Mouse (Mus musculus) forebrain, embryonic 16.5 days (tissue): Measurements from ENCODE around the gene Hoxa9. TPM values are rescaled to one million over a fixed set of nuclear protein-coding genes. Genes with fewer than 3 reads are reported as not detected.

Source experiments
- ATAC-seq: fragments of 200-750 bp; cut with Nextera tagmentation; 2 replicates; pipeline ENCODE4 v1.8.0; 2017; ENCODE audit warnings: mild to moderate bottlenecking, moderate library complexity
- H3K27ac ChIP-seq: fragments of 300-500 bp; sonication (generic); 2 replicates; pipeline ENCODE4 v1.5.1; 2014; ENCODE audit warnings: low read length, control low read depth
- H3K27me3 ChIP-seq: fragments of 300-500 bp; sonication (generic); replicated peaks from 2 replicates; pipeline ENCODE4 v1.6.1; 2014; ENCODE audit warnings: low read length; ENCODE audit not compliant: control insufficient read depth, insufficient read depth
- H3K36me3 ChIP-seq: fragments of 300-500 bp; sonication (generic); 2 replicates; pipeline ENCODE4 v1.6.1; 2014; ENCODE audit not compliant: control insufficient read depth, insufficient read depth
- H3K4me1 ChIP-seq: fragments of 300-500 bp; sonication (generic); replicated peaks from 2 replicates; pipeline ENCODE4 v1.6.1; 2014; ENCODE audit warnings: low read length; ENCODE audit not compliant: control insufficient read depth, insufficient read depth
- H3K4me2 ChIP-seq: fragments of 300-500 bp; sonication (generic); 2 replicates; pipeline ENCODE4 v1.6.1; 2014; ENCODE audit warnings: mild to moderate bottlenecking, low read length, control low read depth
- H3K4me3 ChIP-seq: fragments of 300-500 bp; sonication (generic); replicated peaks from 2 replicates; pipeline ENCODE4 v1.5.1; 2014; ENCODE audit warnings: mild to moderate bottlenecking, low read length, control low read depth
- H3K9ac ChIP-seq: fragments of 300-500 bp; sonication (generic); replicated peaks from 2 replicates; pipeline ENCODE4 v1.6.1; 2014; ENCODE audit warnings: low read depth, low read length, control low read depth
- H3K9me3 ChIP-seq: fragments of 300-500 bp; sonication (generic); 2 replicates; pipeline ENCODE4 v1.6.1; 2016; ENCODE audit warnings: low read length; ENCODE audit not compliant: control insufficient read depth
- WGBS: fragments of 180-500 bp; shearing (Covaris S2); extraction: QIAGEN DNeasy Blood & Tissue Kit; methylation state at CpG from one replicate; pipeline ENCODE4 v1.1.7; 2014; 5-methylcytosine and 5-hydroxymethylcytosine counted together
- polyA plus RNA-seq: library from polyadenylated mRNA; unstranded; fragments of >200 nt; fragmentation: Nextera tagmentation; extraction: Ambion mirVana; gene quantifications from 2 replicates; pipeline ENCODE4 v1.2.1, GENCODE M21; 2015

The Hoxa9 gene
- polyA plus RNA-seq: 0.30 TPM in 1 of 2 replicates, not detected in the other

DNA sequence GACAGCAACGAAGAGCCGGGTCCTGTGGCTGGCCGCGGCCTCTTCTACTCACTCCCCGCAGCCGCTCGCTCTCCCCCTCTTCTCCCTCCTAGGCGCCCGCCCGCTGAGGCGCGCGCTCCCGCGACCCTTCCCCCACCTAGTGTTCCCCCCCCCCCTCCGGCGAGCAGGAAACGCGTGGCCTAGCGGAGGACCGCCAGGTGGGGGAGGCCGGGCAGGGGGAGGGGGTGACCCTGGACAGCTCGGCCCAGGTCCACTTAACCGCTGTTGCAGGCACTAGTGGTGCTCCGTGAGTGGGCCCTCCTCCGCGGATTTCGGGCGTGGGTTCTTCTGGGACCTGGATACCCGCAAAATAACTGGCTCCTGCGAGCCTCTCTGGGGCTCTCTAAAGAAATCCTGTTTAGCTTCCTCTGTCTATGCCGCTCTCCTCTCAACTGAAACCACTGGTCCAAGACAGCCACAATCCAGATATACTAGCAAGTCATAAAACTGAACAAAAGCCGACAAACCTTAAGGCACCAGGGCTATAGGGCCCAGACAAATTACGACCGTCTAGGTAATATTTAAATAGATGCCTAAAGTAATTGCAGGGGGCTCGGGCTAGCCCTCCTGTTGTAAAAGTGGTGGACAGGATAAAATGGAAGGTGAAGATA is at the start of gene Hoxa9:
TSS of gene Hoxa9 (minus strand) at position 574 of the 650 bp plus-strand sequence.
- H3K27ac ChIP-seq: no peak within 1 kb of the TSS
- no peaks in the 10 kb centered on the region for H3K36me3 ChIP-seq
- H3K4me1 ChIP-seq: no peaks in the 10 kb centered on the region; the same call in 1 of the 2 replicates
- ATAC-seq: no peak
- H3K4me2 ChIP-seq: no peak within 1 kb of the TSS
- no peak within 1 kb of the TSS for H3K4me3 ChIP-seq
- WGBS: 2% methylated on average over 22 of the region's 36 CpGs
- no peak within 1 kb of the TSS for H3K9ac ChIP-seq
- no peaks in the 10 kb centered on the region for H3K9me3 ChIP-seq
- peaks cover 90% of the 10 kb centered on the region for H3K27me3 ChIP-seq

DNA sequence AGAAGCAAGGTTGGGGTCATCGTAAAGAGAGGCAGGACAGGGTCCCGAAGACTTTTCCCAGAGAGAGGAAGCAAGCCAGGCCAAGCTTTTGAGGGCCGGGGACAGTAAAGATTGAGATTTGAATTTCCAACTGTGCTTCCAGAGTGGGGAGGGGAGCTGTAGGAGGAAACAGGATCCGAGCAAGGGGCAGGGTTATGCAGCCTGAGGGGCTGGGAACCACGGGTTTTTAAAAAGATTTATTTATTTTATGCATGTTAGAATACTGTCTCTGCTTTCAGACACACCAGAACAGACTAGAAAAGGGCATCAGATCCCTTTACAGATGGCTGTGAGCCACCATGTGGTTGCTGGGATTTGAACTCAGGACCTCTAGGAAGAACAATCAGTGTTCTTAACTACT is 46.0 kb upstream of the Hoxa9 start:
- Histone ChIP-seq H3K27ac (no peak overlapping the region), H3K4me2 (no peak overlapping the region), H3K36me3 (no peaks in the 10 kb centered on the region), H3K4me3 (no peak overlapping the region), H3K9ac (no peak overlapping the region), H3K9me3 (no peaks in the 10 kb centered on the region), H3K27me3 (peaks cover 81% of the 10 kb centered on the region), H3K4me1 (no peaks in the 10 kb centered on the region)
- 9% methylated on average over 5 of the region's 5 CpGs for WGBS
- ATAC-seq: no peak

DNA sequence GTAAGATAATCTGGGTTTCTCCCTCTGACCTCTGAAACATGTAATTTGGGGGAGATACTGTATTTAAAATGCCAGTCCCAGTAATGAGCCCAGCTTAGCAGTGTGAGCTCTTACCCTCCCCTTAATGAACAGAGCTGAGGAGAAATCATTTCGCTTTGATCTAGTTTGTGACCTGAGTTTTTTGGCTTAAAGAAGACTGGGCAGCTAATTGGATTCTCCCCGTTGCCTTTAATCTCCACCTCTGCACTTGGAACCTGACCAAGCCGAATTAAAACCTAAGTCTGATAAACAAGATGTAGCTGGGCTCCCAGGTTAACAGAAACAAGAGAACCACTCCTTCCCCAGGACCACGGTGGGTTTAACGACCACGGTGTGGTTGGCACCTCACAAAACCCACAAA is 45.5 kb upstream of the Hoxa9 start:
- H3K36me3 ChIP-seq: no peaks in the 10 kb centered on the region
- H3K4me1 ChIP-seq: no peaks in the 10 kb centered on the region
- no peak for ATAC-seq
- no peak overlapping the region for H3K4me3 ChIP-seq
- H3K9ac ChIP-seq: no peak overlapping the region
- no peak overlapping the region for H3K27ac ChIP-seq
- 2% methylated on average over 6 of the region's 6 CpGs for WGBS
- H3K27me3 ChIP-seq: peaks cover 84% of the 10 kb centered on the region
- no peak overlapping the region for H3K4me2 ChIP-seq
- no peaks in the 10 kb centered on the region for H3K9me3 ChIP-seq

DNA sequence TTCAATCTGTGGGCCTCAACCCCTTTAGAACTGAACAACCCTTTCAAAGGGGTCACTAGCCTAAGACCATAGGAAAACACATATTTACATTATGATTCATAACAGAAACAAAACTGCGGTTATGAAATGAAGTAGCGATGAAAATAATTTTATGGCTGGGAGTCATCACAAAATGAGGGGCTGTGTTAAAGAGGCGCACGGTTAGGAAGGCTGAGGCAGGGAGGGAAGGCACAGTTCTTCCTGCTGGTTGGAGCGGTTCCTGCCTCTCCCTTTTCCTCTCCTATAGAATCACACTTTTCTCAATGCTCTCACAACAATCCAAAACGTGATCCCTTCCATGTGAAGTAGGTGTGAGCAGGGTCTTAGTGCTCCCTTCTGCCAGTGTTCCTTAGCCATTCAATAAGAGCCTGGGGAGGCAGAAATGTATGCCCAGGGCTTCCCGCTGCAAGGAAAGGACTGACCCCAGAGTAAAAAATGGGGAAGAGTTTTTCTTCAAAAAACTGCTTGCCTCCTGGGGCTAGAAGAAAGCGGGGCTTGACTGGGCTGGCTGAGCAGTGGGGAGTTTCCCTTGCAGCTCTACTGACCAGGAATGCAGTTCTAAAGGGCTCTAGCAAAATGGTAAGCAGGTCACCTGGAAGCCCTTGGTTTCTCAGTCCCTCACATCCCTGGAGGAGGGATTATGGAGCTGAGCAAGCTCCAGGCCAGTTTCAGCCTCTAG is 44.8 kb upstream of the Hoxa9 start:
- ATAC-seq: no peak
- WGBS: 4% methylated on average over 8 of the region's 8 CpGs

DNA sequence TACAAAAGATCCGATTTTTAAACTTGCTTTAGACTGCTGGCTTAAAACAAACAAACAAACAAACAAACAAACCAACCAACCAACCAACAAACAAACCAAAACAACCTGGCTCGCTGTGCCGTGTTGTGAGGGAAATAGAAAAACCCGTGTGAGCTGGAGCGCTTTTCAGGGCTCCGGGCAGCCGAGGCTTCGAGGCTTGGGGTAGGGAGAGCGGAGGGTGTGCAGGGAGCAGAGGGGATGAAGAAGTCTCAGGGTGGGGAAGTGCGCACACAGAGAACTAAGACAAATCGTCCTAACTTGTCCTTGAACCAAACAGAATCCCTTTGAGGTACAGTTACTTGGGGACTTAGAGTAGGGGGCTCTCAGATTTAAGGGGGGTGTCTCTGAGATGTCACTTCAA is 43.7 kb upstream of the Hoxa9 start:
- Histone ChIP-seq H3K36me3 (no peaks in the 10 kb centered on the region), H3K4me2 (no peak overlapping the region), H3K4me3 (no peak overlapping the region), H3K9me3 (no peaks in the 10 kb centered on the region), H3K27me3 (peaks cover 93% of the 10 kb centered on the region), H3K9ac (no peak overlapping the region), H3K27ac (no peak overlapping the region), H3K4me1 (no peaks in the 10 kb centered on the region)
- 2% methylated on average over 11 of the region's 11 CpGs for WGBS
- ATAC-seq: no peak

More for the DNA sequence above, 44.8 kb upstream of the Hoxa9 start:
- H3K4me3 ChIP-seq: no peak overlapping the region
- no peaks in the 10 kb centered on the region for H3K9me3 ChIP-seq
- H3K4me2 ChIP-seq: no peak overlapping the region
- no peak overlapping the region for H3K9ac ChIP-seq
- H3K27me3 ChIP-seq: peaks cover 89% of the 10 kb centered on the region
- no peaks in the 10 kb centered on the region for H3K36me3 ChIP-seq
- no peak overlapping the region for H3K27ac ChIP-seq
- H3K4me1 ChIP-seq: no peaks in the 10 kb centered on the region

DNA sequence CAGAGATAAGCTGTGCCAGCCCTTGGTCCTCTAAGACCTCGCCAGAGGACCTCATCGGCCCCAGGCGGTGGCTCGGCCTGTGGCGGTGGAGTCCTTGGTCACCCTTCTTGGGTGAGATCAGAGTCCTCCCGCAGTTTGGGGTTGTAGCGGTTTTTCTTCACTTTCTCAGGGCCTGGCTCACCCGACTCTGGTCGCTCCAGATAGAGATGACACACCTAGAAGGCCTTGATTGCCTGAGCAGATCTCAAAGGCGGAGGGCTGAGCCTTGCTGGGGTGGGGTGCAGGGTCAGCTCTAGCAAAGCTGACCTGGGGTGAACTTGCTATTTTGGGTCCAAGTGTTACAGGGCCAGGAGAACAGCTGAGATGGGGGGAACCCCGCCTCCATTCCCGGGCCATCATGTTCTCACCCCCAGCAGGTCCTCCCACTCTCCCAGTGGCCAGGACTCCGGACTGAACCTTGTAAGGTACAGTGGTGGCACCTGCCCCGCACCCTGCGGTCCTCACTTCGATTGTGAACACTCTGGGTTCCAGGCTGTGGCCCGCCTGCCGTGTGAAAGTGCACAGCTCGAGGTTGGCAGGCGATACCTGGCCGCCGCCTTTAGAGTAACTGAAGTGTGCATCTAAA is 42.9 kb upstream of the Hoxa9 start:
- no peaks in the 10 kb centered on the region for H3K9me3 ChIP-seq
- no peak overlapping the region for H3K9ac ChIP-seq
- peaks cover 93% of the 10 kb centered on the region for H3K27me3 ChIP-seq
- H3K36me3 ChIP-seq: no peaks in the 10 kb centered on the region
- H3K4me1 ChIP-seq: no peaks in the 10 kb centered on the region
- ATAC-seq: no peak
- no peak overlapping the region for H3K4me2 ChIP-seq
- H3K4me3 ChIP-seq: no peak overlapping the region
- no peak overlapping the region for H3K27ac ChIP-seq
- WGBS: 1% methylated on average over 22 of the region's 22 CpGs

DNA sequence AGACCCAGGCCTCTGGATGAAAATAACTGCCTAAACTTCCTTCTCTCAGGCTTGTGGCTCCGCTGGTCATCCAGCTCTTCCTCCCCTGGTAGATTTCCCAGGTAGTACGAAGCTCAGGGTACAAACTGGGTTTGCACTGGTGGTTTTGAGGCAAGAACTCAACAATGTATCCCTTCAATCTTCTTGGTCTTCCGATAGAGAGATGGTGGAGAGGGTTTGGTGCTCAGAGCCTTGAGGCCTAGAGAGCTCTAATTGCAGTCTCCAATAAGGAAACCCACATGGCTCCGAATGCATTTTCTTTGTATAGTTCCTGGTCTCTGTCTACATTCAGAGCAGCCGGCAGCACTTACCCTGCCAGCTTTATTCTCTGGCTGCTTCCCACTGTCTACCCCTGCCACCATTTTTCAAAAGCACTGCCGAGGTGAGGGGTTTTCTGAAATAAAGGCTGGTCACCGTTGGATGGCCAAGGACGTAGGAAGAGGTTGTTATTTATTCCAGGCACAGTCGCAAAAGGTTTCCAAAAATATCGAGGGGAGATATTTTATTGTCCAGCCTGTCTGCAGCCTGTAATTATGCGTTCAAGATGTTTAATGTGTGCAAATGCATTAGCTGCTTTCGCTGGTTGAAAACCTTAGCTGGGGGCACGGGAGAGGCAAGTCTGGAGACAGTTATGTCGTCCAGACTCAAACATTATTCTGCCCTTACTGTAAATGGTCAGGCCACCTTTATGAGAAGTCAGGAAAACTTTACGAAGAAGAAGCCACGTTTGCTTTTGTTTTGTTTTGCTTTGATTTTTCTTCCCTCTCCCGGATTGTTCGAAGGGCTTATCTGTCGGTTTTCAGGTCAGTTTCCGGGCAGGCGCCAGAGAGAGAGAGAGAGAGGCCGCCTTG is 42.1 kb upstream of the Hoxa9 start:
- no peak for ATAC-seq
- 3% methylated on average over 22 of the region's 22 CpGs for WGBS
- no peaks in the 10 kb centered on the region for H3K36me3 ChIP-seq
- H3K9me3 ChIP-seq: no peaks in the 10 kb centered on the region
- no peak overlapping the region for H3K9ac ChIP-seq
- no peak overlapping the region for H3K4me3 ChIP-seq
- H3K27ac ChIP-seq: no peak overlapping the region
- H3K27me3 ChIP-seq: peaks cover 95% of the 10 kb centered on the region
- no peaks in the 10 kb centered on the region for H3K4me1 ChIP-seq
- H3K4me2 ChIP-seq: no peak overlapping the region

DNA sequence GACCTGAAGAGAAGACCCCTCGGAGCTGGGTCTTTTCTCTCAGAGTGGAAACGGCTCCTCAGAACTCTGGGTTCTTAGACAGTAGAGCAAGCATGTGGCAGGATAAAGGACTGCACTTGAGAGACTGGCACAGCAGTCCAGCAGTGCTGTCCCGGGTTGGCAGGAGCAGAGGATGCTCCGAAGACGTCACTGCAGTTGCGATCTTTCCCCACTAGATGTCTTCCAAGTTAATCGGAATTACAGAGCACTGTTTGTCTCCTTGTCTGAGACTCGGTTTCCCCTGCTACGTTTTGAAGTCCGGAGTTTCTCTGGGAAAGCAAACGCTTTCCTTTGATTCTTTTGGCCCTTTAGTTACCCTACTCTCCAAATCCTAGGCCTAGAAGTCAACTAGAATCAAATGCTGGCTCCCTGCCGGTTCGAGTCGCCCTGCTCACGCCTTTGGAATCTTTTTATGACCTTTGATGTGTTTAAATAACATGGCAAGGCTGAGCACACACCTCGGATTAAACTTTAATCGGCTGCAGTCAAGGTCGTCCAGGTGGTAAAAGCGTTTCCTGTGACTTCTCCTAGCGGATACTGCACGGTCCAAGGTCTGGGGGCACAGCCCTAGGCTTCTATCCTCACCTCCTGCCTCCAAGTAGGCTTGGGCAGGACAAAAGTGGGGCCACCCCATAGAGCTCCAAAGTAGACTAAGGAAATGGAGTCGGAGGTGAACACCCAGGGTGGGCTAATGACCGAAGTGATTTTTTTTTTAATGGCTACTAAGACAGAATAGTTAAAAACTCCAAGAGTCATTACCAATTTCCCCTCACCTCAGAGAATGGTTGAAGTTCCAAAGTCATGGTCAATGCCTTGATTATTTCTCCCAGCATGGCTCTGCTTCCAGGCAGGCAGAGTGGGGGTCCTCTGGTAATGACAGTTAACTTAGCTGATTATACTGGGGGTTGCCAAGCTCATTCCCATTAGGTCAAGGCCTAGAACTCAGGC is 39.9 kb upstream of the Hoxa9 start:
- H3K27me3 ChIP-seq: peaks cover 92% of the 10 kb centered on the region
- no peaks in the 10 kb centered on the region for H3K9me3 ChIP-seq
- H3K4me2 ChIP-seq: no peak overlapping the region
- no peaks in the 10 kb centered on the region for H3K36me3 ChIP-seq
- 5% methylated on average over 23 of the region's 23 CpGs for WGBS
- H3K27ac ChIP-seq: no peak overlapping the region
- H3K9ac ChIP-seq: no peak overlapping the region
- no peaks in the 10 kb centered on the region for H3K4me1 ChIP-seq
- peak; percentile 50 for ATAC-seq
- no peak overlapping the region for H3K4me3 ChIP-seq
